Mouse (Mus musculus): ENCODE results near the gene Sez6. TPM values are rescaled to one million over a fixed set of nuclear protein-coding genes. Genes with fewer than 3 reads are reported as not detected.

Gene Sez6
- polyA plus RNA-seq, 1 experiment from 2014 or later = 2.0 TPM

GRCm38 (mm10) chr11:77894967-77895366, 35.6 kb upstream of the Sez6 start:
- peaks cover 37% of the 10 kb centered on the region for H3K27me3 ChIP-seq
- H3K4me3 ChIP-seq = no peak overlapping the region
- no peak overlapping the region for H3K27ac ChIP-seq
- 83% methylated on average over 2 of the region's 2 CpGs for WGBS
- no peak overlapping the region for H3K4me2 ChIP-seq (replicated peaks)
- H3K36me3 ChIP-seq = no peaks in the 10 kb centered on the region
- no peaks in the 10 kb centered on the region for H3K9me3 ChIP-seq
- ATAC-seq (ENCODE audit: insufficient number of reproducible peaks, insufficient read depth, low FRiP score, low TSS enrichment) = no peak
- H3K4me1 ChIP-seq = peaks cover 34% of the 10 kb centered on the region
- H3K9ac ChIP-seq = no peak overlapping the region

GRCm38 (mm10) chr11:77896011-77896410, 34.6 kb upstream of the Sez6 start:
- H3K36me3 ChIP-seq = no peaks in the 10 kb centered on the region
- H3K9ac ChIP-seq = no peak overlapping the region
- H3K9me3 ChIP-seq = no peaks in the 10 kb centered on the region
- no peak overlapping the region for H3K4me3 ChIP-seq
- 78% methylated on average over 9 of the region's 9 CpGs for WGBS
- ATAC-seq (ENCODE audit: insufficient number of reproducible peaks, insufficient read depth, low FRiP score, low TSS enrichment) = no peak
- no peak overlapping the region for H3K27ac ChIP-seq
- peaks cover 37% of the 10 kb centered on the region for H3K27me3 ChIP-seq
- H3K4me2 ChIP-seq (replicated peaks) = 0 out of 2 replicates have a peak overlapping the region, but pooled peaks have one; percentile 39
- H3K4me1 ChIP-seq = peaks cover 34% of the 10 kb centered on the region

GRCm38 (mm10) chr11:77896480-77896819, 34.1 kb upstream of the Sez6 start:
- Histone ChIP-seq H3K9ac (no peak overlapping the region), H3K4me2 (replicated peaks) (peak overlapping the region; percentile 39), H3K27ac (no peak overlapping the region)

GRCm38 (mm10) chr11:77896820-77897805, 33.5 kb upstream of the Sez6 start:
- H3K27me3 ChIP-seq = peaks cover 37% of the 10 kb centered on the region
- H3K27ac ChIP-seq = peak overlapping the region; percentile 1; the same call in 1 of the 2 replicates
- no peaks in the 10 kb centered on the region for H3K9me3 ChIP-seq
- no peak for ATAC-seq (ENCODE audit: insufficient number of reproducible peaks, insufficient read depth, low FRiP score, low TSS enrichment)
- H3K4me1 ChIP-seq = peaks cover 39% of the 10 kb centered on the region
- peak overlapping the region; percentile 39 for H3K4me2 ChIP-seq (replicated peaks)
- H3K9ac ChIP-seq = no peak overlapping the region
- no peak overlapping the region for H3K4me3 ChIP-seq
- no peaks in the 10 kb centered on the region for H3K36me3 ChIP-seq
- WGBS = 13% methylated on average over 23 of the region's 23 CpGs

More at GRCm38 (mm10) chr11:77896480-77896819, 34.1 kb upstream of the Sez6 start:
- Histone ChIP-seq H3K36me3 (no peaks in the 10 kb centered on the region), H3K4me3 (no peak overlapping the region), H3K27me3 (peaks cover 37% of the 10 kb centered on the region), H3K4me1 (peaks cover 35% of the 10 kb centered on the region), H3K9me3 (no peaks in the 10 kb centered on the region)
- ATAC-seq (ENCODE audit: insufficient number of reproducible peaks, insufficient read depth, low FRiP score, low TSS enrichment) = no peak
- WGBS = 30% methylated on average over 6 of the region's 6 CpGs

GRCm38 (mm10) chr11:77900187-77900586, 30.4 kb upstream of the Sez6 start:
- 85% methylated on average over 3 of the region's 3 CpGs for WGBS
- H3K27ac ChIP-seq = no peak overlapping the region
- H3K27me3 ChIP-seq = peaks cover 40% of the 10 kb centered on the region
- no peak overlapping the region for H3K9ac ChIP-seq
- ATAC-seq (ENCODE audit: insufficient number of reproducible peaks, insufficient read depth, low FRiP score, low TSS enrichment) = no peak
- no peaks in the 10 kb centered on the region for H3K36me3 ChIP-seq
- no peak overlapping the region for H3K4me2 ChIP-seq (replicated peaks)
- H3K4me1 ChIP-seq = peaks cover 28% of the 10 kb centered on the region
- no peaks in the 10 kb centered on the region for H3K9me3 ChIP-seq
- H3K4me3 ChIP-seq = no peak overlapping the region

GRCm38 (mm10) chr11:77900696-77901095, 29.9 kb upstream of the Sez6 start:
- Histone ChIP-seq H3K27me3 (peaks cover 34% of the 10 kb centered on the region), H3K36me3 (no peaks in the 10 kb centered on the region), H3K9me3 (no peaks in the 10 kb centered on the region), H3K9ac (no peak overlapping the region), H3K4me1 (peaks cover 28% of the 10 kb centered on the region), H3K27ac (no peak overlapping the region), H3K4me3 (no peak overlapping the region), H3K4me2 (replicated peaks) (no peak overlapping the region)
- no peak for ATAC-seq (ENCODE audit: insufficient number of reproducible peaks, insufficient read depth, low FRiP score, low TSS enrichment)
- 88% methylated on average over 4 of the region's 4 CpGs for WGBS

- Histone ChIP-seq H3K4me1 (peaks cover 25% of the 10 kb centered on the region), H3K4me3 (no peak overlapping the region), H3K27ac (no peak overlapping the region), H3K9ac (no peak overlapping the region), H3K9me3 (no peaks in the 10 kb centered on the region), H3K4me2 (replicated peaks) (no peak overlapping the region), H3K36me3 (no peaks in the 10 kb centered on the region), H3K27me3 (peaks cover 28% of the 10 kb centered on the region)
- ATAC-seq (ENCODE audit: insufficient number of reproducible peaks, insufficient read depth, low FRiP score, low TSS enrichment) = no peak
- 48% methylated on average over 5 of the region's 5 CpGs for WGBS
Measured at GRCm38 (mm10) chr11:77901366-77901765, 29.2 kb upstream of the Sez6 start.

GRCm38 (mm10) chr11:77901775-77902355, 28.7 kb upstream of the Sez6 start:
- Histone ChIP-seq H3K4me1 (peaks cover 23% of the 10 kb centered on the region), H3K9me3 (no peaks in the 10 kb centered on the region), H3K27ac (no peak overlapping the region), H3K9ac (no peak overlapping the region), H3K36me3 (no peaks in the 10 kb centered on the region), H3K27me3 (peaks cover 25% of the 10 kb centered on the region), H3K4me2 (replicated peaks) (no peak overlapping the region), H3K4me3 (no peak overlapping the region)
- WGBS = 41% methylated on average over 8 of the region's 8 CpGs
- no peak for ATAC-seq (ENCODE audit: insufficient number of reproducible peaks, insufficient read depth, low FRiP score, low TSS enrichment)

GRCm38 (mm10) chr11:77903761-77904160, 26.8 kb upstream of the Sez6 start:
- H3K4me2 ChIP-seq (replicated peaks) = no peak overlapping the region
- H3K27ac ChIP-seq = 0 out of 2 replicates have a peak overlapping the region, but pooled peaks have one; percentile 1
- H3K4me1 ChIP-seq = peaks cover 20% of the 10 kb centered on the region
- 29% methylated on average over 3 of the region's 3 CpGs for WGBS
- H3K9ac ChIP-seq = no peak overlapping the region
- H3K27me3 ChIP-seq = peaks cover 6% of the 10 kb centered on the region
- ATAC-seq (ENCODE audit: insufficient number of reproducible peaks, insufficient read depth, low FRiP score, low TSS enrichment) = no peak
- H3K4me3 ChIP-seq = no peak overlapping the region
- H3K9me3 ChIP-seq = no peaks in the 10 kb centered on the region
- H3K36me3 ChIP-seq = no peaks in the 10 kb centered on the region

GRCm38 (mm10) chr11:77904707-77905106, 25.9 kb upstream of the Sez6 start:
- Histone ChIP-seq H3K27me3 (peaks cover 7% of the 10 kb centered on the region; the same call in 1 of the 2 replicates), H3K4me3 (no peak overlapping the region), H3K27ac (no peak overlapping the region), H3K9me3 (no peaks in the 10 kb centered on the region), H3K36me3 (no peaks in the 10 kb centered on the region), H3K4me2 (replicated peaks) (no peak overlapping the region), H3K9ac (no peak overlapping the region), H3K4me1 (peaks cover 20% of the 10 kb centered on the region)
- WGBS = 36% methylated on average over 1 of the region's 1 CpGs
- ATAC-seq (ENCODE audit: insufficient number of reproducible peaks, insufficient read depth, low FRiP score, low TSS enrichment) = no peak

GRCm38 (mm10) chr11:77906097-77906687, 24.4 kb upstream of the Sez6 start:
- H3K9me3 ChIP-seq = no peaks in the 10 kb centered on the region
- H3K27me3 ChIP-seq = peaks cover 7% of the 10 kb centered on the region; the same call in 1 of the 2 replicates
- H3K4me3 ChIP-seq = no peak overlapping the region
- peaks cover 27% of the 10 kb centered on the region for H3K4me1 ChIP-seq
- no peak overlapping the region for H3K27ac ChIP-seq
- no peaks in the 10 kb centered on the region for H3K36me3 ChIP-seq
- WGBS = 32% methylated on average over 19 of the region's 19 CpGs
- H3K4me2 ChIP-seq (replicated peaks) = no peak overlapping the region
- H3K9ac ChIP-seq = no peak overlapping the region
- no peak for ATAC-seq (ENCODE audit: insufficient number of reproducible peaks, insufficient read depth, low FRiP score, low TSS enrichment)

Data from embryonic facial prominence, embryonic 12.5 days (tissue).